Mouse (Mus musculus): ENCODE data around the gene Asgr1. TPM values are rescaled to one million over a fixed set of nuclear protein-coding genes. Genes with fewer than 3 reads are reported as not detected.

The Asgr1 gene
- polyA plus RNA-seq, 1 experiment from 2014 or later: 0.66 TPM

DNA sequence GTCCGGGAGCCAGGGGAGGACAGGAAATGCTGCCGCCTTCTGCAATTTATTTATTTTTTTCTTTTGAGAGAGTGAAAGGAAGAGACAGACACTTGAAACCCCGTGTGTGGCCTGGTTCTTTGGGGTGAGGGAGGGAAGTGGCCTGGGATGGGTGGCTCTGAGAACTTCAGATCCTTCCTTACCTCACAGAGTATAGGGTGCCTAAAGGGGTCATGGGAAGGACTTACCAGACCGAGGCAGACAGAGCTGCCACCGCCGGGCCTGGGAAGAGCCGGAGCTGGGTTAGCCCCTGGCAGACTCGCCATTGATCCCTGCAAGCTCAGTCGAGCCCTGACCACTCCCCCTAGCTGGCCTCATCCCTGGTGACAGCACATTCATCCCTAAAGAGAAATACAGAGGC lies 8.4 kb upstream of the Asgr1 start:
- H3K27me3 ChIP-seq (replicated peaks; ENCODE audit: control insufficient read depth, insufficient read depth, low read length): no peaks in the 10 kb centered on the region
- WGBS: 56% methylated on average over 9 of the region's 9 CpGs
- H3K27ac ChIP-seq (ENCODE audit: low read depth, low read length): no peak overlapping the region
- no peaks in the 10 kb centered on the region for H3K9me3 ChIP-seq (ENCODE audit: control insufficient read depth, low read length)
- DNase-seq (ENCODE audit: low spot score) (no peak), ATAC-seq (replicated peaks; ENCODE audit: low FRiP score) (no peak)
- peaks cover 1% of the 10 kb centered on the region; the same call in 1 of the 2 replicates for H3K4me1 ChIP-seq (replicated peaks; ENCODE audit: control insufficient read depth, insufficient read depth, low read length)
- no peak overlapping the region for H3K9ac ChIP-seq (ENCODE audit: low read depth, low read length)
- no peak overlapping the region for H3K4me3 ChIP-seq (ENCODE audit: low read depth, low read length)
- no peak overlapping the region for H3K4me2 ChIP-seq
- no peaks in the 10 kb centered on the region; the same call in 1 of the 2 replicates for H3K36me3 ChIP-seq (ENCODE audit: control insufficient read depth, insufficient read depth, low read length)

DNA sequence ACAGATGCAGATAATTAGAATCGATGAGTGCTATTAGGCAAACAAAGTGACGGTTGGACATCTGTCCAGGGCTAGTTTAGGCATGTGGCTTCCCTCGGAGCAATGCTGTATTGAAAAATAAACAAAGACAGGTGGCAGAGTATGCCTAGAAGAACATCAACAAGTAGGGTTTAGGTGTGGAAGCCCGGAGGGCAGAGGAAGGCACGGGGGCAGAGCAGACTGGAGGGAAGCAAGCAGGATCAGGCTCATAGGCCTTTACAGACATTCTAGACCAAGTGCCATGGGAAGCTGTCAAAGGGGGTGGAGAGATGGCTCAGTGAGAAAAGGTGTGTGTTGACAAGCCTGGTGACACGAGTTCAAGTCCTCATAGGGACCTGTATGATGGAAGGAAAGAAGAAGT lies 4.5 kb upstream of the Asgr1 start:
- H3K4me2 ChIP-seq: no peak overlapping the region
- H3K9ac ChIP-seq (ENCODE audit: low read depth, low read length): no peak overlapping the region
- no peak overlapping the region for H3K4me3 ChIP-seq (ENCODE audit: low read depth, low read length)
- ATAC-seq (replicated peaks; ENCODE audit: low FRiP score) (no peak), DNase-seq (ENCODE audit: low spot score) (no peak)
- no peak overlapping the region for H3K27ac ChIP-seq (ENCODE audit: low read depth, low read length)
- no peaks in the 10 kb centered on the region for H3K9me3 ChIP-seq (ENCODE audit: control insufficient read depth, low read length)
- WGBS: 82% methylated on average over 6 of the region's 6 CpGs
- no peaks in the 10 kb centered on the region for H3K36me3 ChIP-seq (ENCODE audit: control insufficient read depth, insufficient read depth, low read length)
- H3K27me3 ChIP-seq (replicated peaks; ENCODE audit: control insufficient read depth, insufficient read depth, low read length): no peaks in the 10 kb centered on the region
- H3K4me1 ChIP-seq (replicated peaks; ENCODE audit: control insufficient read depth, insufficient read depth, low read length): no peaks in the 10 kb centered on the region

DNA sequence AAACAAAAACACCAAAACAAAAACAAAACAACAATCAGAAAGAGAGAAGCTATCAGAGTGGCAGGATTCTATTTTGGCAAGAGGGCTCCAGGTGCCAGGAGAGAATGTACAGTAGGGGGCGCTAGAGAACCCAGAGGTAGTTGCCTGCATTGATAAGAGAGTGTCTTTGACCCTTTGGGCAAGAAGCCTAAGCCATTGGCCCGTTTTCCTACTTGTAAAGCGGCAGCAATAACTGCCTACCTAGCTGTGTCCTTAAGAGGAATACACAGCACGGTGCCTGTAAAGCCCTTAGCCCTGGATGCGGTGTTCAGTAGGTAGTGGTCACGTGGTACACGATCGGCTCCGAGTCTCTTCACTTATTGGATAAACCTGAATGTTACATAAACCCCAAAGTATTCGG lies 4.1 kb upstream of the Asgr1 start:
- H3K27ac ChIP-seq (ENCODE audit: low read depth, low read length): no peak overlapping the region
- no peaks in the 10 kb centered on the region for H3K36me3 ChIP-seq (ENCODE audit: control insufficient read depth, insufficient read depth, low read length)
- WGBS: 47% methylated on average over 10 of the region's 10 CpGs
- no peak overlapping the region for H3K9ac ChIP-seq (ENCODE audit: low read depth, low read length)
- no peaks in the 10 kb centered on the region for H3K9me3 ChIP-seq (ENCODE audit: control insufficient read depth, low read length)
- H3K4me3 ChIP-seq (ENCODE audit: low read depth, low read length): no peak overlapping the region
- no peak overlapping the region for H3K4me2 ChIP-seq
- H3K4me1 ChIP-seq (replicated peaks; ENCODE audit: control insufficient read depth, insufficient read depth, low read length): no peaks in the 10 kb centered on the region
- H3K27me3 ChIP-seq (replicated peaks; ENCODE audit: control insufficient read depth, insufficient read depth, low read length): no peaks in the 10 kb centered on the region
- no peak for DNase-seq (ENCODE audit: low spot score)
- ATAC-seq (replicated peaks; ENCODE audit: low FRiP score): no peak

DNA sequence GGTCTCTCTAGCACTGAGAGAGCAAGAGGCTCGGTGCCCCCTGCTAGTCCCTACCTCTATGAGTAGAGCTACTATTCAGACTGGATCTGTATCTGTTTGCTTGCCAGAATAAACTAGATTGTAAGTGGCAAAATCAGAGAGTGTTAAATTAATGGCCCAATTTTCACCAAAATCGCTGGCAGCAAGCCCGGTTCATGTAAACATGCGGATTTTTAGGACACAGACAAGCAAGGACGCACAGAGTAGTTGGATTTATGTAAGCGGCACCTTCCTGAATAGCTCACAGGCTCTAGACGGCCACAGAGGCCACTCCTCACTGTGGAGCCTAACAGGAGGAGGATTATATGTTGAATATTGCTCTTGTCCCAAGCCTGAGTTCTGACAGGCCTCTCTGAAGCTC lies 729 bp upstream of the Asgr1 start:
- H3K36me3 ChIP-seq (ENCODE audit: control insufficient read depth, insufficient read depth, low read length): no peaks in the 10 kb centered on the region
- H3K4me2 ChIP-seq: no peak overlapping the region
- H3K9me3 ChIP-seq (ENCODE audit: control insufficient read depth, low read length): no peaks in the 10 kb centered on the region
- H3K27ac ChIP-seq (ENCODE audit: low read depth, low read length): no peak overlapping the region
- no peaks in the 10 kb centered on the region for H3K27me3 ChIP-seq (replicated peaks; ENCODE audit: control insufficient read depth, insufficient read depth, low read length)
- H3K4me3 ChIP-seq (ENCODE audit: low read depth, low read length): no peak overlapping the region
- 77% methylated on average over 7 of the region's 7 CpGs for WGBS
- ATAC-seq (replicated peaks; ENCODE audit: low FRiP score) (no peak), DNase-seq (ENCODE audit: low spot score) (no peak)
- H3K9ac ChIP-seq (ENCODE audit: low read depth, low read length): no peak overlapping the region
- H3K4me1 ChIP-seq (replicated peaks; ENCODE audit: control insufficient read depth, insufficient read depth, low read length): peaks cover 5% of the 10 kb centered on the region

DNA sequence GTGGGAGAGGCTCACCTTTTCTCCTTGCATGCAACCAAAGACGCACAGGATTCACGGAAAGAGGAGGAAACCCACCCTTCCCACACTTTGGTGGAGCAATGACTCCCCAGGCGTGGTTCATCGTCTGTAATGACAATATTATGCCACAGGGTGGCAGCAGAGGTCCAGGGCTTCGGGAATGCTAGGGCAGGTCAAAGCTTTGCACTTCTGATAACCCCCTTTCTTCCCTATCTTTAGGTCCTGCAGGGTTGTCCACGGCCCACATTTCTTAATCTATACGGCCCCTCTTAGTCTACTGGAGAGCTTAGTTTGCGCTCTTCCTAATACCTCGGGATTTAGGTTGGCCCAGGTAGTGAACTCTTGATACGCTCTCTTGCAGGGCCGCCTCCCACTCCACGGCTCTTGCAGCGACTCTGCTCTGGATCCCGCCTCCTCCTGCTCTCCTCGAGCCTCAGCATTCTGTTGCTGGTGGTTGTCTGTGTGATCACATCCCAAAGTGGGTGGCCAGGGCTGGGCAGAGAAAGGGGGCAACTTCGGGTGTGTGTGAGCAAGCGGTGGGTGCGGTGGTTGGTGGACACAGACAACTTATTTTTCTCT lies 1.8 kb downstream of the Asgr1 start:
- Histone ChIP-seq H3K4me1 (replicated peaks; ENCODE audit: control insufficient read depth, insufficient read depth, low read length) (peaks cover 5% of the 10 kb centered on the region), H3K36me3 (ENCODE audit: control insufficient read depth, insufficient read depth, low read length) (no peaks in the 10 kb centered on the region), H3K9me3 (ENCODE audit: control insufficient read depth, low read length) (no peaks in the 10 kb centered on the region), H3K4me3 (ENCODE audit: low read depth, low read length) (no peak overlapping the region), H3K9ac (ENCODE audit: low read depth, low read length) (no peak overlapping the region), H3K4me2 (peak overlapping the region; percentile 49), H3K27me3 (replicated peaks; ENCODE audit: control insufficient read depth, insufficient read depth, low read length) (no peaks in the 10 kb centered on the region), H3K27ac (ENCODE audit: low read depth, low read length) (no peak overlapping the region)
- WGBS: 24% methylated on average over 17 of the region's 18 CpGs
- ATAC-seq (replicated peaks; ENCODE audit: low FRiP score) (peak; percentile 63), DNase-seq (ENCODE audit: low spot score) (peak; percentile 70)

DNA sequence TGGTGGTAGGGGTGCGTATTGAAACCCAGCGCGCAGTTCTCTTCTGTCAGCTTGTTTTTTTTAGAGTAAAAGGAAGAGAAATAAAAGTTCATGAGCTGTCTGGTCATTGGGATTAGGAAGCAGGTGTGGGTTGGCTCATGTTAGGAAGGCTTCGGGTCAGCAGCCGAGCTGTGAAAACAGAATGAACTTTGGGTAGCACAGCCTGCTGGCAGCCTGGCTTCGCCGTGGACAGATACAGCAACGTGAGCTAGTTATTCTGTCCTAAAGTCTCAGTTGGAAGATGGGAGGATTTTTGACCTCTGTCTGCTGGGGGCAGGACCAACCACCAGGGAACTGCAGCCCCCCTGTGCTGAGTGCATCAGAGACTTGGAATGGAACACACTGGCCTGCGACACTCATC lies 3.9 kb downstream of the Asgr1 start:
- Histone ChIP-seq H3K9me3 (ENCODE audit: control insufficient read depth, low read length) (no peaks in the 10 kb centered on the region), H3K4me1 (replicated peaks; ENCODE audit: control insufficient read depth, insufficient read depth, low read length) (peaks cover 5% of the 10 kb centered on the region), H3K4me2 (no peak overlapping the region), H3K27ac (ENCODE audit: low read depth, low read length) (no peak overlapping the region), H3K9ac (ENCODE audit: low read depth, low read length) (no peak overlapping the region), H3K27me3 (replicated peaks; ENCODE audit: control insufficient read depth, insufficient read depth, low read length) (no peaks in the 10 kb centered on the region), H3K4me3 (ENCODE audit: low read depth, low read length) (no peak overlapping the region), H3K36me3 (ENCODE audit: control insufficient read depth, insufficient read depth, low read length) (no peaks in the 10 kb centered on the region)
- ATAC-seq (replicated peaks; ENCODE audit: low FRiP score): no peak
- WGBS: 86% methylated on average over 9 of the region's 9 CpGs
- DNase-seq (ENCODE audit: low spot score): no peak

DNA sequence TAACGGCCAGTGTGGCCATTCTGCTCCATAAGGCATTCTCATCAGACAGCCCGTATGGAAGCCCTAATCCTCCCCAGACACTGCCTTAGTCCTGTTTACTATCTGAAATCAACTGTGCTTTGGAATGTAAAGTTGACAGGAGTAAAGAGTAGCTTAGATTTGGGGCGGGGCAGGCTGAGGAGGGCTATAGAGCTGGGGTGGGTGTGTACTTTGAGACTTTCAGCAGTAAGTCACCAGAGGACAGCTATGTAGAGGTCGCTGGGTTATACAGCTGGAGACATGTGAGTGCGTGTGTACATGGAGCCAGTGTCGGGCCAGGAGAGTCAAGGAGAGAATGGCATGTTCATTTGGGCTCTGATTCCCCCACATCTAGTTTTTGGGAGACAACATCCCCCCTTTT lies 6.0 kb downstream of the Asgr1 start:
- Histone ChIP-seq H3K9me3 (ENCODE audit: control insufficient read depth, low read length) (peaks cover 3% of the 10 kb centered on the region; the same call in 1 of the 2 replicates), H3K36me3 (ENCODE audit: control insufficient read depth, insufficient read depth, low read length) (no peaks in the 10 kb centered on the region), H3K4me3 (ENCODE audit: low read depth, low read length) (no peak overlapping the region), H3K27me3 (replicated peaks; ENCODE audit: control insufficient read depth, insufficient read depth, low read length) (no peaks in the 10 kb centered on the region), H3K27ac (ENCODE audit: low read depth, low read length) (no peak overlapping the region), H3K4me1 (replicated peaks; ENCODE audit: control insufficient read depth, insufficient read depth, low read length) (peaks cover 5% of the 10 kb centered on the region), H3K4me2 (no peak overlapping the region), H3K9ac (ENCODE audit: low read depth, low read length) (no peak overlapping the region)
- ATAC-seq (replicated peaks; ENCODE audit: low FRiP score) (no peak), DNase-seq (ENCODE audit: low spot score) (no peak)
- 47% methylated on average over 6 of the region's 6 CpGs for WGBS

DNA sequence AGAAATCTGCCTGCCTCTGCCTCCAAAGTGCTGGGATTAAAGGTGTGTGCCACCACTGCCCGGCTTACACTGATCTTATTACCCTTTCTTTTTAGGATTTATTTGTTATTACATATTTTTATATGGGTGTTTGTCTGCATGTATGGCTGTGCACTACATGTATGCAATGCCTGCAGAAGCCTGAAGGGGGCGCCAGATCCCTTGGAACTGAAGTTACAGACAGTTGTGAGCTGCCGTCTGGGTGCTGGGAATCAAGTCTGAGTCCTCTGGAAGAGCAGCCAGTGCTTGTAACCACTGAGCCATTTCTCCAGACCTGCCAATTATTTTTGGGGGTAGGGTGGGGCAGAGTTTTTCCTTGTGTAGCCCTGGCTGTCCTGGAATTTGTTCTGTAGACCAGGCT lies 9.2 kb downstream of the Asgr1 start:
- DNase-seq (ENCODE audit: low spot score) (no peak), ATAC-seq (replicated peaks; ENCODE audit: low FRiP score) (no peak)
- Histone ChIP-seq H3K27ac (ENCODE audit: low read depth, low read length) (no peak overlapping the region), H3K36me3 (ENCODE audit: control insufficient read depth, insufficient read depth, low read length) (no peaks in the 10 kb centered on the region), H3K4me2 (no peak overlapping the region), H3K27me3 (replicated peaks; ENCODE audit: control insufficient read depth, insufficient read depth, low read length) (no peaks in the 10 kb centered on the region), H3K9ac (ENCODE audit: low read depth, low read length) (no peak overlapping the region), H3K4me3 (ENCODE audit: low read depth, low read length) (no peak overlapping the region), H3K9me3 (ENCODE audit: control insufficient read depth, low read length) (peaks cover 3% of the 10 kb centered on the region; the same call in 1 of the 2 replicates), H3K4me1 (replicated peaks; ENCODE audit: control insufficient read depth, insufficient read depth, low read length) (no peaks in the 10 kb centered on the region)
- WGBS: 62% methylated on average over 3 of the region's 3 CpGs

DNA sequence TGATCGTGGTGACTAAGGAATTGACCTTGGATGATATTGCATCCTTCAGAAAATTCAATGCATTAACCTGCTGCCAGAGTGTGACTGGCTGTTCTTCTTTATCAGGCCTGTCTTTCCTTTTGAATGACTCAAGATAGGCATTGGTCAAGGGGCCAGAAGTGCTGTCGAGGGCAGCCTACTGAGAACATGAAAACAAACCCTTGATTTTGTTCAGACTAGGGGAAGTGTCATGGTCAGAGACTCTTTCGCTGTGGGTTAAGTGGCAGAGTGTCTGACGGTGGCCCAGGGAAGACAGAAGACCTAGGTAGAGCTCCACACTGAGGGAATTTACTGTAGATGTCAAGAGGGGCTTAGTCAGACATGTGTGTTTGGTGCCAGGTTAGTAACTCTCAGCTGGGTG lies 12.8 kb downstream of the Asgr1 start:
- H3K9me3 ChIP-seq (ENCODE audit: control insufficient read depth, low read length): peaks cover 3% of the 10 kb centered on the region; the same call in 1 of the 2 replicates
- H3K4me3 ChIP-seq (ENCODE audit: low read depth, low read length): no peak overlapping the region
- H3K4me2 ChIP-seq: no peak overlapping the region
- H3K27ac ChIP-seq (ENCODE audit: low read depth, low read length): no peak overlapping the region
- 56% methylated on average over 4 of the region's 4 CpGs for WGBS
- no peak overlapping the region for H3K9ac ChIP-seq (ENCODE audit: low read depth, low read length)
- H3K4me1 ChIP-seq (replicated peaks; ENCODE audit: control insufficient read depth, insufficient read depth, low read length): no peaks in the 10 kb centered on the region
- no peaks in the 10 kb centered on the region for H3K36me3 ChIP-seq (ENCODE audit: control insufficient read depth, insufficient read depth, low read length)
- DNase-seq (ENCODE audit: low spot score): no peak
- ATAC-seq (replicated peaks; ENCODE audit: low FRiP score): no peak
- no peaks in the 10 kb centered on the region for H3K27me3 ChIP-seq (replicated peaks; ENCODE audit: control insufficient read depth, insufficient read depth, low read length)
